Mouse (Mus musculus): ENCODE measurements around the gene 1110032A03Rik. TPM values are rescaled to one million over a fixed set of nuclear protein-coding genes. Genes with fewer than 3 reads are reported as not detected.

Gene 1110032A03Rik
- total RNA-seq, 1 experiment, result 6.8 TPM

GRCm38 (mm10) chr9:50723406-50723805, 51.9 kb downstream of the 1110032A03Rik start:
- Histone ChIP-seq H3K4me1 (ENCODE audit: control insufficient read depth in 2 of 2, insufficient read depth in 2 of 2, low read length in 2 of 2, poor library complexity in 1 of 2) (peaks cover 4 to 17% of the 10 kb centered on the region in 2 experiments; a peak in 3 of 4 replicates), H3K4me3 (ENCODE audit: insufficient read depth in 1 of 2, low read depth in 1 of 2, low read length in 2 of 2, poor library complexity in 1 of 2, severe bottlenecking in 1 of 2) (no peak overlapping the region), H3K9me3 (ENCODE audit: control insufficient read depth, insufficient read depth, low read depth, low read length) (no peaks in the 10 kb centered on the region), H3K9ac (ENCODE audit: insufficient read depth, low read depth, low read length, poor library complexity, severe bottlenecking) (no peak overlapping the region), H3K36me3 (ENCODE audit: control insufficient read depth, insufficient read depth, low read length, poor library complexity, severe bottlenecking) (no peaks in the 10 kb centered on the region), H3K27ac (ENCODE audit: insufficient read depth, low read depth, low read length, poor library complexity, severe bottlenecking) (no peak overlapping the region)
- DNase-seq (ENCODE audit: low read depth, low spot score), result no peak
- in situ Hi-C loops (cut with MboI; ENCODE audit: low sequenced_read_pairs in 2 of 2, unreplicated experiment in 2 of 2), result no loop called here
- TF ChIP-seq MAFK (IDR thresholded peaks at IDR 0.05; ENCODE audit: insufficient read depth, low read depth, low read length) (no peak), CHD2 (IDR thresholded peaks at IDR 0.05; ENCODE audit: low read depth, low read length) (no peak), HCFC1 (IDR thresholded peaks at IDR 0.05; ENCODE audit: borderline replicate concordance, insufficient read depth, low read length) (no peak), ZNF384 (IDR thresholded peaks at IDR 0.05; ENCODE audit: low read depth, low read length) (no peak), ZC3H11A (IDR thresholded peaks at IDR 0.05; ENCODE audit: borderline replicate concordance, low read depth, low read length) (no peak)

GRCm38 (mm10) chr9:50722451-50722911, 52.8 kb downstream of the 1110032A03Rik start:
- no peak overlapping the region for H3K27ac ChIP-seq (ENCODE audit: insufficient read depth, low read depth, low read length, poor library complexity, severe bottlenecking)
- H3K4me3 ChIP-seq (ENCODE audit: insufficient read depth in 1 of 2, low read depth in 1 of 2, low read length in 2 of 2, poor library complexity in 1 of 2, severe bottlenecking in 1 of 2), result no peak overlapping the region
- peaks cover 4 to 17% of the 10 kb centered on the region in 2 experiments; a peak in 2 of 4 replicates for H3K4me1 ChIP-seq (ENCODE audit: control insufficient read depth in 2 of 2, insufficient read depth in 2 of 2, low read length in 2 of 2, poor library complexity in 1 of 2)
- H3K9me3 ChIP-seq (ENCODE audit: control insufficient read depth, insufficient read depth, low read depth, low read length), result no peaks in the 10 kb centered on the region
- H3K9ac ChIP-seq (ENCODE audit: insufficient read depth, low read depth, low read length, poor library complexity, severe bottlenecking), result no peak overlapping the region
- no peaks in the 10 kb centered on the region for H3K36me3 ChIP-seq (ENCODE audit: control insufficient read depth, insufficient read depth, low read length, poor library complexity, severe bottlenecking)
- no peak for TF ChIP-seq MAFK (IDR thresholded peaks at IDR 0.05; ENCODE audit: insufficient read depth, low read depth, low read length)
- TF ChIP-seq HCFC1 (IDR thresholded peaks at IDR 0.05; ENCODE audit: borderline replicate concordance, insufficient read depth, low read length), result no peak
- no peak for TF ChIP-seq ZNF384 (IDR thresholded peaks at IDR 0.05; ENCODE audit: low read depth, low read length)
- no peak for TF ChIP-seq ZC3H11A (IDR thresholded peaks at IDR 0.05; ENCODE audit: borderline replicate concordance, low read depth, low read length)
- TF ChIP-seq CHD2 (IDR thresholded peaks at IDR 0.05; ENCODE audit: low read depth, low read length), result no peak
- in situ Hi-C loops (cut with MboI; ENCODE audit: low sequenced_read_pairs in 2 of 2, unreplicated experiment in 2 of 2), result no loop called here
- DNase-seq (ENCODE audit: low read depth, low spot score), result no peak

DNA sequence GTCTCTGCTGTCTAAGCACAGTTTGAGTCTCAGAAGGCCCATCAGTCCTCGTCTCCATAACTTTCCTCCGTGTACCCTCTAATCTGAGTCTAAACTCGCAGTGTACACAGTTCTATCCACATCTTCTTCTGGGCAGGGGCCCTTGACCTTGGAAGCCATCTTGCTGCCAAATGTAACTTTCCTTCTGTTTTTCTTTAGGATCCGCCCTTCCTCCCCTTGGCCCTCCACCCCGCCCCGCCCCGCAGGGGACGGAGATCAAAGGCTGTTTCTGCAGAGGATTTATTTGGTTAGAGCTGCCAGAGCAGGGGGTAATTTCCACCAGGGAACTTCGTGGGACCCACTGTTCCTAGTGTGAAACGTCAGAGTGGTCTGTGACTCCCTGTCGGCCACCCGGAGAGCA, 54.3 kb downstream of the 1110032A03Rik start:
- Histone ChIP-seq H3K36me3 (ENCODE audit: control insufficient read depth, insufficient read depth, low read length, poor library complexity, severe bottlenecking) (no peaks in the 10 kb centered on the region), H3K4me1 (ENCODE audit: control insufficient read depth in 2 of 2, insufficient read depth in 2 of 2, low read length in 2 of 2, poor library complexity in 1 of 2) (peaks cover 4 to 10% of the 10 kb centered on the region in 2 experiments; a peak in 2 of 4 replicates), H3K27ac (ENCODE audit: insufficient read depth, low read depth, low read length, poor library complexity, severe bottlenecking) (no peak overlapping the region), H3K9me3 (ENCODE audit: control insufficient read depth, insufficient read depth, low read depth, low read length) (no peaks in the 10 kb centered on the region), H3K4me3 (ENCODE audit: insufficient read depth in 1 of 2, low read depth in 1 of 2, low read length in 2 of 2, poor library complexity in 1 of 2, severe bottlenecking in 1 of 2) (no peak overlapping the region), H3K9ac (ENCODE audit: insufficient read depth, low read depth, low read length, poor library complexity, severe bottlenecking) (no peak overlapping the region; the same call in 1 of the 2 replicates)
- DNase-seq (ENCODE audit: low read depth, low spot score), result no peak
- in situ Hi-C loops (cut with MboI; ENCODE audit: low sequenced_read_pairs in 2 of 2, unreplicated experiment in 2 of 2), result no loop called here
- TF ChIP-seq ZNF384 (IDR thresholded peaks at IDR 0.05; ENCODE audit: low read depth, low read length) (no peak), HCFC1 (IDR thresholded peaks at IDR 0.05; ENCODE audit: borderline replicate concordance, insufficient read depth, low read length) (no peak)

- no peak overlapping the region for H3K27ac ChIP-seq (ENCODE audit: insufficient read depth, low read depth, low read length, poor library complexity, severe bottlenecking)
- in situ Hi-C loops (cut with MboI; ENCODE audit: low sequenced_read_pairs in 2 of 2, unreplicated experiment in 2 of 2), result no loop called here
- no peaks in the 10 kb centered on the region for H3K9me3 ChIP-seq (ENCODE audit: control insufficient read depth, insufficient read depth, low read depth, low read length)
- H3K4me3 ChIP-seq (ENCODE audit: insufficient read depth in 1 of 2, low read depth in 1 of 2, low read length in 2 of 2, poor library complexity in 1 of 2, severe bottlenecking in 1 of 2), result no peak overlapping the region
- TF ChIP-seq ZC3H11A (IDR thresholded peaks at IDR 0.05; ENCODE audit: borderline replicate concordance, low read depth, low read length) (no peak), MAFK (IDR thresholded peaks at IDR 0.05; ENCODE audit: insufficient read depth, low read depth, low read length) (no peak), ZNF384 (IDR thresholded peaks at IDR 0.05; ENCODE audit: low read depth, low read length) (no peak), CHD2 (IDR thresholded peaks at IDR 0.05; ENCODE audit: low read depth, low read length) (no peak), HCFC1 (IDR thresholded peaks at IDR 0.05; ENCODE audit: borderline replicate concordance, insufficient read depth, low read length) (no peak)
- no peak overlapping the region for H3K9ac ChIP-seq (ENCODE audit: insufficient read depth, low read depth, low read length, poor library complexity, severe bottlenecking)
- peaks cover 4 to 7% of the 10 kb centered on the region in 2 experiments; a peak in 2 of 4 replicates for H3K4me1 ChIP-seq (ENCODE audit: control insufficient read depth in 2 of 2, insufficient read depth in 2 of 2, low read length in 2 of 2, poor library complexity in 1 of 2)
- H3K36me3 ChIP-seq (ENCODE audit: control insufficient read depth, insufficient read depth, low read length, poor library complexity, severe bottlenecking), result no peaks in the 10 kb centered on the region
- DNase-seq (ENCODE audit: low read depth, low spot score), result no peak
Measured at GRCm38 (mm10) chr9:50718878-50719277, 56.4 kb downstream of the 1110032A03Rik start.

- TF ChIP-seq CHD2 (IDR thresholded peaks at IDR 0.05; ENCODE audit: low read depth, low read length) (no peak), ZNF384 (IDR thresholded peaks at IDR 0.05; ENCODE audit: low read depth, low read length) (no peak), HCFC1 (IDR thresholded peaks at IDR 0.05; ENCODE audit: borderline replicate concordance, insufficient read depth, low read length) (no peak), ZC3H11A (IDR thresholded peaks at IDR 0.05; ENCODE audit: borderline replicate concordance, low read depth, low read length) (no peak)
- in situ Hi-C loops (cut with MboI; ENCODE audit: low sequenced_read_pairs in 2 of 2, unreplicated experiment in 2 of 2), result no loop called here
Measured at GRCm38 (mm10) chr9:50714188-50714587, 61.1 kb downstream of the 1110032A03Rik start.

More at GRCm38 (mm10) chr9:50714188-50714587, 61.1 kb downstream of the 1110032A03Rik start:
- Histone ChIP-seq H3K27ac (ENCODE audit: insufficient read depth, low read depth, low read length, poor library complexity, severe bottlenecking) (no peak overlapping the region), H3K36me3 (ENCODE audit: control insufficient read depth, insufficient read depth, low read length, poor library complexity, severe bottlenecking) (no peaks in the 10 kb centered on the region), H3K4me3 (ENCODE audit: insufficient read depth in 1 of 2, low read depth in 1 of 2, low read length in 2 of 2, poor library complexity in 1 of 2, severe bottlenecking in 1 of 2) (no peak overlapping the region), H3K4me1 (ENCODE audit: control insufficient read depth in 2 of 2, insufficient read depth in 2 of 2, low read length in 2 of 2, poor library complexity in 1 of 2) (no peaks in the 10 kb centered on the region), H3K9me3 (ENCODE audit: control insufficient read depth, insufficient read depth, low read depth, low read length) (no peaks in the 10 kb centered on the region), H3K9ac (ENCODE audit: insufficient read depth, low read depth, low read length, poor library complexity, severe bottlenecking) (no peak overlapping the region)
- DNase-seq (ENCODE audit: low read depth, low spot score), result no peak

Other genes with a start within 250 kb of the 1110032A03Rik start
- gene Pts, start 246.8 kb downstream of the 1110032A03Rik start, total RNA-seq (2012; rRNA removed), result 6.8 and 7.6 TPM in 2 replicates
- gene Il18, start 220.7 kb downstream of the 1110032A03Rik start, total RNA-seq (2012; rRNA removed), result 0.32 and 0.49 TPM in 2 replicates
- 0.22 and 0.26 TPM in 2 replicates for gene Bco2, start 220.3 kb downstream of the 1110032A03Rik start, total RNA-seq (2012; rRNA removed)
- gene Tex12, start 214.2 kb downstream of the 1110032A03Rik start, total RNA-seq (2012; rRNA removed), result 0.94 TPM in 1 of 2 replicates, not detected in the other
- gene Sdhd, start 171.7 kb downstream of the 1110032A03Rik start, total RNA-seq (2012; rRNA removed), result 160 and 168 TPM in 2 replicates
- 133 and 179 TPM in 2 replicates for gene Timm8b, start 171.6 kb downstream of the 1110032A03Rik start, total RNA-seq (2012; rRNA removed)
- 2.3 and 3.3 TPM in 2 replicates for gene Pih1d2, start 158.2 kb downstream of the 1110032A03Rik start, total RNA-seq (2012; rRNA removed)
- gene Nkapd1, start 158.1 kb downstream of the 1110032A03Rik start, total RNA-seq (2012; rRNA removed), result 16.1 and 17.8 TPM in 2 replicates
- 43.4 and 46.3 TPM in 2 replicates for gene Dlat, start 115.7 kb downstream of the 1110032A03Rik start, total RNA-seq (2012; rRNA removed)
- 4.1 and 6.4 TPM in 2 replicates for gene Dixdc1, start 36.0 kb downstream of the 1110032A03Rik start, total RNA-seq (2012; rRNA removed)
- 2.2 and 2.3 TPM in 2 replicates for gene 2310030G06Rik, start 29.0 kb downstream of the 1110032A03Rik start, total RNA-seq (2012; rRNA removed)
- 18.9 and 57.4 TPM in 2 replicates for gene Cryab, start 24.2 kb downstream of the 1110032A03Rik start, total RNA-seq (2012; rRNA removed)
- 9.6 and 10.9 TPM in 2 replicates for gene Hspb2, start 23.2 kb downstream of the 1110032A03Rik start, total RNA-seq (2012; rRNA removed)
- 5.8 and 7.6 TPM in 2 replicates for gene Fdxacb1, start 7.3 kb downstream of the 1110032A03Rik start, total RNA-seq (2012; rRNA removed)
- 30.8 and 49.1 TPM in 2 replicates for gene Alg9, start 501 bp downstream of the 1110032A03Rik start, total RNA-seq (2012; rRNA removed)
- gene Ppp2r1b, start 69.8 kb upstream of the 1110032A03Rik start, total RNA-seq (2012; rRNA removed), result 29.5 and 41.6 TPM in 2 replicates
- 8.6 and 10.0 TPM in 2 replicates for gene Sik2, start 233.6 kb upstream of the 1110032A03Rik start, total RNA-seq (2012; rRNA removed)

All from ES-E14 (cell line).